In the genomic region with DNA sequence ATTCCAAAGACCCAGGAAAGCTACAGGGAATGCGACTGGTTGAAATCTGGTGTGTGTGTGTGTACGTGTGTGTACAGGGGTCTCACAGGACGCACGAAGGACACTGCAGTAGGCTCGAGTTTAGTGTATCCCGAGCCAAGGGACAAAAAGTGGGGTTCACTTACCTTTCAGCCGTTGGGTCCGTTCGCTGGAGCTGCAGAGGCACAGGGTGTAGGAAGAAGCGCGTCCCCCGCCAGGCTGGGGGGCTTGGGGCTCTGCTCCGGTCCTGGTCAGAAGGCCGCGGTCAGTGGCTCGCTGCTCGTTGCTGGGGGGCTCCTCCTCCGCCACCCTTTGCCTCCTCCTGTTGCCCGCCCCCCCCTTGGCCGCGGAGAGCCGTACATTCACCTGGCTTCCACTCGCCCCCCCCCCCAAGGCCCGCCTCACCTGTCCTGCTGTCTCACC, we compare ENCODE assay signal across 8 mouse cellular contexts. TPM values are rescaled to one million over a fixed set of nuclear protein-coding genes. Genes with fewer than 3 reads are reported as not detected.
DNase-seq lines count a peak whose midpoint lies in the region; ATAC-seq and TF ChIP-seq lines count a peak whose summit lies in the region.

No protein-coding gene starts in this region.

- no peak for TF ChIP-seq CTCF in bone marrow, adult 2 months (IDR thresholded peaks at IDR 0.05; ENCODE audit: control insufficient read depth, insufficient read depth, low read length)

- H3K27me3 ChIP-seq in forebrain, embryonic 15.5 days = peaks cover 5% of the 10 kb centered on the region; the same call in 1 of the 2 replicates
- H3K27me3 ChIP-seq in lung, embryonic 15.5 days = no peaks in the 10 kb centered on the region
- no peaks in the 10 kb centered on the region for H3K27me3 ChIP-seq in stomach, embryonic 14.5 days (ENCODE audit: control insufficient read depth, insufficient read depth, low read length)

- no peaks in the 10 kb centered on the region for H3K9me3 ChIP-seq in forebrain, embryonic 15.5 days
- H3K9me3 ChIP-seq in lung, embryonic 15.5 days = no peaks in the 10 kb centered on the region
- no peaks in the 10 kb centered on the region for H3K9me3 ChIP-seq in stomach, embryonic 14.5 days (ENCODE audit: control insufficient read depth, low read depth, low read length)

- no peak for TF ChIP-seq POLR2A in bone marrow, adult 2 months (IDR thresholded peaks at IDR 0.05; ENCODE audit: borderline replicate concordance, control insufficient read depth, low read depth, low read length)

- H3K27ac ChIP-seq in bone marrow, adult 2 months (ENCODE audit: control insufficient read depth, insufficient read depth, low read depth, low read length, poor library complexity) = peak overlapping the region; percentile 71
- H3K27ac ChIP-seq in forebrain, embryonic 15.5 days (replicated peaks) = no peak overlapping the region
- H3K27ac ChIP-seq in lung, embryonic 15.5 days = peak overlapping the region; percentile 93
- H3K27ac ChIP-seq in stomach, embryonic 14.5 days (ENCODE audit: low read length) = peak overlapping the region; percentile 66; the same call in 1 of the 2 replicates

- intact Hi-C loops in heart, postnatal 25 days (cut with DNase I) = no loop called here

- 1% methylated on average over 19 of the region's 24 CpGs for WGBS in bone marrow, adult 2 months
- under 1% methylated on average over 21 of the region's 24 CpGs for WGBS in forebrain, embryonic 15.5 days
- 0% methylated on average over 17 of the region's 24 CpGs for WGBS in lung, embryonic 15.5 days
- under 1% methylated on average over 20 of the region's 24 CpGs for WGBS in stomach, embryonic 14.5 days

- H3K36me3 ChIP-seq in forebrain, embryonic 15.5 days = no peaks in the 10 kb centered on the region
- no peaks in the 10 kb centered on the region for H3K36me3 ChIP-seq in lung, embryonic 15.5 days
- no peaks in the 10 kb centered on the region for H3K36me3 ChIP-seq in stomach, embryonic 14.5 days (ENCODE audit: control insufficient read depth, insufficient read depth, low read length)

- peak; percentile 52 to 66 for DNase-seq in heart, adult 18-20 months
- no peak for DNase-seq in heart, postnatal 25 days (ENCODE audit: low spot score)
- peak; percentile 61 for DNase-seq in kidney, adult 11 months

- H3K9ac ChIP-seq in forebrain, embryonic 15.5 days (replicated peaks) = 0 out of 2 replicates have a peak overlapping the region, but pooled peaks have one; percentile 48
- peak overlapping the region; percentile 60 for H3K9ac ChIP-seq in lung, embryonic 15.5 days
- peak overlapping the region; percentile 58; the same call in 1 of the 2 replicates for H3K9ac ChIP-seq in stomach, embryonic 14.5 days (replicated peaks; ENCODE audit: low read depth, low read length)

- no peaks in the 10 kb centered on the region; the same call in 1 of the 2 replicates for H3K4me1 ChIP-seq in bone marrow, adult 2 months (ENCODE audit: control insufficient read depth, insufficient read depth, low read length)
- peaks cover 68% of the 10 kb centered on the region for H3K4me1 ChIP-seq in forebrain, embryonic 15.5 days
- peaks cover 65% of the 10 kb centered on the region for H3K4me1 ChIP-seq in lung, embryonic 15.5 days
- H3K4me1 ChIP-seq in stomach, embryonic 14.5 days (ENCODE audit: control insufficient read depth, insufficient read depth, low read length) = peaks cover 35% of the 10 kb centered on the region

- ATAC-seq in forebrain, embryonic 15.5 days (replicated peaks) = no peak
- no peak for ATAC-seq in lung, embryonic 15.5 days (ENCODE audit: borderline replicate concordance, extremely low read depth, low FRiP score, low TSS enrichment)
- ATAC-seq in stomach, embryonic 14.5 days (ENCODE audit: insufficient number of reproducible peaks, insufficient read depth, low FRiP score, low read depth) = no peak
- no peak for ATAC-seq in granulocyte monocyte progenitor cell, adult 5-6 weeks (replicated peaks; ENCODE audit: poor library complexity, severe bottlenecking)

- H3K4me3 ChIP-seq in bone marrow, adult 2 months (replicated peaks; ENCODE audit: control insufficient read depth, low read depth, low read length) = peak overlapping the region; percentile 70
- H3K4me3 ChIP-seq in forebrain, embryonic 15.5 days = peak overlapping the region; percentile 46
- H3K4me3 ChIP-seq in lung, embryonic 15.5 days = peak overlapping the region; percentile 60
- peak overlapping the region; percentile 54 for H3K4me3 ChIP-seq in stomach, embryonic 14.5 days (ENCODE audit: low read depth, low read length)

- peak overlapping the region; percentile 94 for H3K4me2 ChIP-seq in forebrain, embryonic 15.5 days (replicated peaks)
- H3K4me2 ChIP-seq in lung, embryonic 15.5 days = peak overlapping the region; percentile 97
- peak overlapping the region; percentile 97 for H3K4me2 ChIP-seq in stomach, embryonic 14.5 days (replicated peaks; ENCODE audit: low read depth, low read length)

RNA-seq across cellular contexts. Expression of a gene that starts 1.7 kb away (rescaled TPM):
- total RNA-seq in heart, adult 18-20 months (2021) = 10 to 100 TPM; 21.3 to 23.3 TPM
- total RNA-seq in heart, postnatal 25 days (2021) = 10 to 100 TPM; 20.6 to 25.1 TPM
- polyA plus RNA-seq in bone marrow, adult 2 months (2011; ENCODE audit: insufficient read depth, insufficient read length, low replicate concordance, missing spikeins) = 20.8 and 40.2 TPM in 2 replicates
- polyA plus RNA-seq in forebrain, embryonic 15.5 days (2015; fragmentation: Nextera tagmentation; extraction: Ambion mirVana) = 0.37 and 0.52 TPM in 2 replicates
- polyA plus RNA-seq in lung, embryonic 15.5 days (2015; fragmentation: Nextera tagmentation; extraction: Ambion mirVana) = 3.7 TPM in 2 replicates
- 4.5 and 5.7 TPM in 2 replicates for polyA plus RNA-seq in stomach, embryonic 14.5 days (2014; fragmentation: Nextera tagmentation; extraction: Ambion mirVana)
- 8.5 and 18.6 TPM in 2 replicates for total RNA-seq in granulocyte monocyte progenitor cell, adult 5-6 weeks (2014; fragmentation: Nextera tagmentation)
- total RNA-seq in granulocyte monocyte progenitor cell, adult 5-6 weeks (2017) = 7.5 and 14.0 TPM in 2 replicates

RNA-seq across cellular contexts. Expression of a gene that starts 9.7 kb away (rescaled TPM):
- 1 to 10 TPM in 1 of 2 experiments, not detected in 1; 1.0 TPM for total RNA-seq in heart, adult 18-20 months (2021)
- under 1 TPM; 0.23 to 0.59 TPM for total RNA-seq in heart, postnatal 25 days (2021)
- polyA plus RNA-seq in bone marrow, adult 2 months (2011; ENCODE audit: insufficient read depth, insufficient read length, low replicate concordance, missing spikeins) = 0.92 TPM in 1 of 2 replicates, not detected in the other
- 0.64 and 0.82 TPM in 2 replicates for polyA plus RNA-seq in forebrain, embryonic 15.5 days (2015; fragmentation: Nextera tagmentation; extraction: Ambion mirVana)
- polyA plus RNA-seq in lung, embryonic 15.5 days (2015; fragmentation: Nextera tagmentation; extraction: Ambion mirVana) = not detected in 2 replicates
- 0.55 TPM in 1 of 2 replicates, not detected in the other for polyA plus RNA-seq in stomach, embryonic 14.5 days (2014; fragmentation: Nextera tagmentation; extraction: Ambion mirVana)
- 0.64 and 2.1 TPM in 2 replicates for total RNA-seq in granulocyte monocyte progenitor cell, adult 5-6 weeks (2014; fragmentation: Nextera tagmentation)
- not detected in 2 replicates for total RNA-seq in granulocyte monocyte progenitor cell, adult 5-6 weeks (2017)

RNA-seq across cellular contexts. Expression of a gene that starts 18.8 kb away (rescaled TPM):
- total RNA-seq in heart, adult 18-20 months (2021) = 10 to 100 TPM; 59.5 to 63.8 TPM
- total RNA-seq in heart, postnatal 25 days (2021) = 10 to 100 TPM; 57.5 to 60.8 TPM
- 9.7 and 17.6 TPM in 2 replicates for polyA plus RNA-seq in bone marrow, adult 2 months (2011; ENCODE audit: insufficient read depth, insufficient read length, low replicate concordance, missing spikeins)
- polyA plus RNA-seq in forebrain, embryonic 15.5 days (2015; fragmentation: Nextera tagmentation; extraction: Ambion mirVana) = 42.0 and 42.3 TPM in 2 replicates
- 21.3 and 23.1 TPM in 2 replicates for polyA plus RNA-seq in lung, embryonic 15.5 days (2015; fragmentation: Nextera tagmentation; extraction: Ambion mirVana)
- polyA plus RNA-seq in stomach, embryonic 14.5 days (2014; fragmentation: Nextera tagmentation; extraction: Ambion mirVana) = 22.3 and 24.5 TPM in 2 replicates
- 27.5 and 41.7 TPM in 2 replicates for total RNA-seq in granulocyte monocyte progenitor cell, adult 5-6 weeks (2014; fragmentation: Nextera tagmentation)
- 15.3 and 16.2 TPM in 2 replicates for total RNA-seq in granulocyte monocyte progenitor cell, adult 5-6 weeks (2017)

RNA-seq across cellular contexts. Expression of a gene that starts 25.3 kb away (rescaled TPM):
- 1 to 10 TPM; 4.6 to 4.8 TPM for total RNA-seq in heart, adult 18-20 months (2021)
- 1 to 10 TPM; 4.1 to 4.7 TPM for total RNA-seq in heart, postnatal 25 days (2021)
- polyA plus RNA-seq in bone marrow, adult 2 months (2011; ENCODE audit: insufficient read depth, insufficient read length, low replicate concordance, missing spikeins) = 126 and 145 TPM in 2 replicates
- polyA plus RNA-seq in forebrain, embryonic 15.5 days (2015; fragmentation: Nextera tagmentation; extraction: Ambion mirVana) = 165 and 196 TPM in 2 replicates
- polyA plus RNA-seq in lung, embryonic 15.5 days (2015; fragmentation: Nextera tagmentation; extraction: Ambion mirVana) = 556 and 595 TPM in 2 replicates
- polyA plus RNA-seq in stomach, embryonic 14.5 days (2014; fragmentation: Nextera tagmentation; extraction: Ambion mirVana) = 470 and 503 TPM in 2 replicates
- total RNA-seq in granulocyte monocyte progenitor cell, adult 5-6 weeks (2014; fragmentation: Nextera tagmentation) = 178 and 260 TPM in 2 replicates
- 194 and 212 TPM in 2 replicates for total RNA-seq in granulocyte monocyte progenitor cell, adult 5-6 weeks (2017)

RNA-seq across cellular contexts. Expression of a gene that starts 25.4 kb away (rescaled TPM):
- 10 to 100 TPM; 33.2 to 36.1 TPM for total RNA-seq in heart, adult 18-20 months (2021)
- 10 to 100 TPM; 35.7 to 35.8 TPM for total RNA-seq in heart, postnatal 25 days (2021)
- polyA plus RNA-seq in bone marrow, adult 2 months (2011; ENCODE audit: insufficient read depth, insufficient read length, low replicate concordance, missing spikeins) = 41.6 and 65.2 TPM in 2 replicates
- polyA plus RNA-seq in forebrain, embryonic 15.5 days (2015; fragmentation: Nextera tagmentation; extraction: Ambion mirVana) = 14.3 and 15.8 TPM in 2 replicates
- 108 and 111 TPM in 2 replicates for polyA plus RNA-seq in lung, embryonic 15.5 days (2015; fragmentation: Nextera tagmentation; extraction: Ambion mirVana)
- polyA plus RNA-seq in stomach, embryonic 14.5 days (2014; fragmentation: Nextera tagmentation; extraction: Ambion mirVana) = 68.7 and 73.2 TPM in 2 replicates
- 51.2 and 75.8 TPM in 2 replicates for total RNA-seq in granulocyte monocyte progenitor cell, adult 5-6 weeks (2014; fragmentation: Nextera tagmentation)
- total RNA-seq in granulocyte monocyte progenitor cell, adult 5-6 weeks (2017) = 37.7 and 49.1 TPM in 2 replicates
